Mouse (Mus musculus) layer of hippocampus, postnatal 14 days (tissue): ENCODE measurements at regions not wholly inside any gene's neighbourhood (a gene's known extent, or its start where the extent isn't known, plus 50 kb on each side); places are given as distances from the start of the nearest gene placed in this dataset.

ENCODE experiments used
- DNase-seq, 2 experiments: peaks; one replicate each; pipeline ENCODE4 v3.0.0; 2021 to 2022; ENCODE audit warnings: low spot score in 2 of 2, mixed read lengths in 1 of 2

GRCm38 (mm10) chr1:49082555-49082954, 1817.9 kb upstream of the Tmeff2 start:
- DNase-seq = no peak

GRCm38 (mm10) chr1:49099573-49099972, 1800.9 kb upstream of the Tmeff2 start:
- DNase-seq = peak in 1 of 2 experiments; percentile 29

- DNase-seq = no peak
Observed at GRCm38 (mm10) chr1:49109090-49109489, 1791.4 kb upstream of the Tmeff2 start.

- DNase-seq = no peak
Observed at GRCm38 (mm10) chr1:49109511-49109910, 1790.9 kb upstream of the Tmeff2 start.
